Mouse (Mus musculus): ENCODE results near the gene Tmem79. TPM values are rescaled to one million over a fixed set of nuclear protein-coding genes. Genes with fewer than 3 reads are reported as not detected.

Tmem79 gene
- polyA plus RNA-seq, 1 experiment from 2014 or later: 4.5 TPM

GRCm38 (mm10) chr3:88339006-88339405, 3.1 kb upstream of the Tmem79 start:
- ATAC-seq (ENCODE audit: insufficient number of reproducible peaks, insufficient read depth, low FRiP score, low TSS enrichment): no peak
- Histone ChIP-seq H3K4me1 (peaks cover 30% of the 10 kb centered on the region), H3K9me3 (no peaks in the 10 kb centered on the region), H3K4me3 (no peak overlapping the region), H3K36me3 (peaks cover 25% of the 10 kb centered on the region), H3K9ac (no peak overlapping the region), H3K27ac (no peak overlapping the region), H3K27me3 (no peaks in the 10 kb centered on the region), H3K4me2 (replicated peaks) (no peak overlapping the region)
- 74% methylated on average over 3 of the region's 3 CpGs for WGBS

GRCm38 (mm10) chr3:88338316-88338715, 2.4 kb upstream of the Tmem79 start:
- Histone ChIP-seq H3K4me3 (no peak overlapping the region), H3K36me3 (peaks cover 18% of the 10 kb centered on the region), H3K27me3 (no peaks in the 10 kb centered on the region), H3K27ac (no peak overlapping the region), H3K4me2 (replicated peaks) (no peak overlapping the region), H3K4me1 (peaks cover 30% of the 10 kb centered on the region), H3K9me3 (no peaks in the 10 kb centered on the region), H3K9ac (no peak overlapping the region)
- WGBS: 92% methylated on average over 7 of the region's 7 CpGs
- no peak for ATAC-seq (ENCODE audit: insufficient number of reproducible peaks, insufficient read depth, low FRiP score, low TSS enrichment)

GRCm38 (mm10) chr3:88337367-88338020, 1.5 kb upstream of the Tmem79 start:
- H3K27me3 ChIP-seq: no peaks in the 10 kb centered on the region
- ATAC-seq (ENCODE audit: insufficient number of reproducible peaks, insufficient read depth, low FRiP score, low TSS enrichment): no peak
- WGBS: 87% methylated on average over 11 of the region's 11 CpGs
- H3K9ac ChIP-seq: no peak overlapping the region
- H3K4me3 ChIP-seq: no peak overlapping the region
- no peaks in the 10 kb centered on the region for H3K9me3 ChIP-seq
- H3K4me2 ChIP-seq (replicated peaks): peak overlapping the region; percentile 79
- H3K27ac ChIP-seq: no peak overlapping the region
- peaks cover 9% of the 10 kb centered on the region for H3K36me3 ChIP-seq
- peaks cover 30% of the 10 kb centered on the region for H3K4me1 ChIP-seq

GRCm38 (mm10) chr3:88335436-88336053, 403 bp downstream of the Tmem79 start:
- Histone ChIP-seq H3K36me3 (no peaks in the 10 kb centered on the region), H3K27ac (peak overlapping the region; percentile 92), H3K4me3 (peak overlapping the region; percentile 80), H3K4me2 (replicated peaks) (peak overlapping the region; percentile 79), H3K9ac (peak overlapping the region; percentile 89), H3K9me3 (no peaks in the 10 kb centered on the region), H3K27me3 (no peaks in the 10 kb centered on the region), H3K4me1 (peaks cover 30% of the 10 kb centered on the region)
- peak; percentile 59 for ATAC-seq (ENCODE audit: insufficient number of reproducible peaks, insufficient read depth, low FRiP score, low TSS enrichment)
- 2% methylated on average over 27 of the region's 27 CpGs for WGBS

- ATAC-seq (ENCODE audit: insufficient number of reproducible peaks, insufficient read depth, low FRiP score, low TSS enrichment): no peak
- WGBS: 36% methylated on average over 3 of the region's 3 CpGs
These were observed 979 bp downstream of the Tmem79 start for GRCm38 (mm10) chr3:88334902-88335435.

GRCm38 (mm10) chr3:88334029-88334658, 1.8 kb downstream of the Tmem79 start:
- Histone ChIP-seq H3K4me2 (replicated peaks) (peak overlapping the region; percentile 79), H3K27ac (0 out of 2 replicates have a peak overlapping the region, but pooled peaks have one; percentile 25), H3K27me3 (no peaks in the 10 kb centered on the region), H3K9me3 (no peaks in the 10 kb centered on the region), H3K9ac (0 out of 2 replicates have a peak overlapping the region, but pooled peaks have one; percentile 89), H3K4me1 (peaks cover 30% of the 10 kb centered on the region), H3K4me3 (no peak overlapping the region), H3K36me3 (peaks cover 6% of the 10 kb centered on the region)
- whole genome bisulfite sequencing: 41% methylated on average over 12 of the region's 12 CpGs
- no peak for ATAC-seq (ENCODE audit: insufficient number of reproducible peaks, insufficient read depth, low FRiP score, low TSS enrichment)

More at GRCm38 (mm10) chr3:88334902-88335435, 979 bp downstream of the Tmem79 start:
- no peaks in the 10 kb centered on the region for H3K9me3 ChIP-seq
- no peak overlapping the region; the same call in 1 of the 2 replicates for H3K27ac ChIP-seq
- H3K4me2 ChIP-seq (replicated peaks): peak overlapping the region; percentile 79
- H3K4me1 ChIP-seq: peaks cover 30% of the 10 kb centered on the region
- H3K9ac ChIP-seq: peak overlapping the region; percentile 89
- H3K27me3 ChIP-seq: no peaks in the 10 kb centered on the region
- H3K36me3 ChIP-seq: no peaks in the 10 kb centered on the region
- H3K4me3 ChIP-seq: peak overlapping the region; percentile 80

- 33% methylated on average over 2 of the region's 2 CpGs for WGBS
- no peak for ATAC-seq (ENCODE audit: insufficient number of reproducible peaks, insufficient read depth, low FRiP score, low TSS enrichment)
- no peak overlapping the region for H3K27ac ChIP-seq
- no peaks in the 10 kb centered on the region for H3K9me3 ChIP-seq
- no peak overlapping the region for H3K9ac ChIP-seq
- H3K4me1 ChIP-seq: peaks cover 14% of the 10 kb centered on the region
- peaks cover 29% of the 10 kb centered on the region for H3K36me3 ChIP-seq
- H3K4me2 ChIP-seq (replicated peaks): no peak overlapping the region
- no peak overlapping the region for H3K4me3 ChIP-seq
- no peaks in the 10 kb centered on the region for H3K27me3 ChIP-seq
These were observed 4.7 kb downstream of the Tmem79 start for GRCm38 (mm10) chr3:88331282-88331681.

- Histone ChIP-seq H3K9ac (no peak overlapping the region), H3K4me2 (replicated peaks) (no peak overlapping the region), H3K27ac (no peak overlapping the region), H3K4me3 (no peak overlapping the region), H3K9me3 (no peaks in the 10 kb centered on the region), H3K27me3 (no peaks in the 10 kb centered on the region), H3K36me3 (peaks cover 29% of the 10 kb centered on the region), H3K4me1 (peaks cover 13% of the 10 kb centered on the region)
- ATAC-seq (ENCODE audit: insufficient number of reproducible peaks, insufficient read depth, low FRiP score, low TSS enrichment): no peak
- WGBS: 81% methylated on average over 5 of the region's 5 CpGs
These were observed 7.0 kb downstream of the Tmem79 start for GRCm38 (mm10) chr3:88328956-88329355.

- ATAC-seq (ENCODE audit: insufficient number of reproducible peaks, insufficient read depth, low FRiP score, low TSS enrichment): peak; percentile 43; the same call in 1 of the 2 replicates
- H3K4me2 ChIP-seq (replicated peaks): peak within 1 kb of the TSS; percentile 93
- no peaks in the 10 kb centered on the region for H3K9me3 ChIP-seq
- peaks cover 59% of the 10 kb centered on the region for H3K36me3 ChIP-seq
- peaks cover 13% of the 10 kb centered on the region for H3K4me1 ChIP-seq
- peak within 1 kb of the TSS; percentile 86 for H3K4me3 ChIP-seq
- H3K9ac ChIP-seq: peak within 1 kb of the TSS; percentile 76
- H3K27me3 ChIP-seq: no peaks in the 10 kb centered on the region
- H3K27ac ChIP-seq: no peak within 1 kb of the TSS
- WGBS: 2% methylated on average over 10 of the region's 10 CpGs
These were observed 11.0 kb downstream of the Tmem79 start, which contains the start of gene Glmp for GRCm38 (mm10) chr3:88324951-88325405. Gene Glmp, plus strand, starts transcription at chr3:88325023.

- Histone ChIP-seq H3K9ac (no peak overlapping the region), H3K4me3 (no peak overlapping the region), H3K27me3 (no peaks in the 10 kb centered on the region), H3K27ac (no peak overlapping the region), H3K9me3 (no peaks in the 10 kb centered on the region), H3K36me3 (peaks cover 48% of the 10 kb centered on the region), H3K4me1 (peaks cover 14% of the 10 kb centered on the region), H3K4me2 (replicated peaks) (no peak overlapping the region)
- ATAC-seq (ENCODE audit: insufficient number of reproducible peaks, insufficient read depth, low FRiP score, low TSS enrichment): no peak
- 95% methylated on average over 1 of the region's 1 CpGs for WGBS
These were observed 36.8 kb downstream of the Tmem79 start for GRCm38 (mm10) chr3:88299172-88299571.

GRCm38 (mm10) chr3:88297321-88297851, 38.6 kb downstream of the Tmem79 start:
- WGBS: under 1% methylated on average over 30 of the region's 30 CpGs
- Histone ChIP-seq H3K4me1 (peaks cover 14% of the 10 kb centered on the region), H3K4me2 (replicated peaks) (peak overlapping the region; percentile 85), H3K27ac (peak overlapping the region; percentile 94), H3K9ac (peak overlapping the region; percentile 84), H3K36me3 (peaks cover 32% of the 10 kb centered on the region), H3K27me3 (no peaks in the 10 kb centered on the region), H3K4me3 (peak overlapping the region; percentile 78), H3K9me3 (no peaks in the 10 kb centered on the region)
- no peak for ATAC-seq (ENCODE audit: insufficient number of reproducible peaks, insufficient read depth, low FRiP score, low TSS enrichment)
